8 mouse cellular contexts compared by ENCODE assay signal in the genomic region with DNA sequence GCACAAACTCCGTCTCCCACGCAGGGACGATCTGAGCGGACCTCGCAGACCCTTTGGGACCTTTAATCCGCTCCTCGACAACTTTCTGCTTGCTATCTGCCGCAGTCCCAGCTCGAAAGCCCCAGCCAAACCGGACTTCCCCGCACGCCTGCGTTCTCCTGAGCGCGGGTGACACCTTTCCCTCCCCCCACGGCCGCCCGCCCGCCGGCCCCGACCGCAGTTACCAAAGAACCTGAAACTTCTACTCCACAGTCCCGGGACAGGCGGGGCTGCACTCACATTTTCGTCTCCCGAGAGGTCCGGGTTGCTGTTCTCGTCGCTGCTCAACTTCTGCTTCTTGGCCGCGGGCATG. TPM values are rescaled to one million over a fixed set of nuclear protein-coding genes. Genes with fewer than 3 reads are reported as not detected.
DNase-seq lines count a peak whose midpoint lies in the region; ATAC-seq and TF ChIP-seq lines count a peak whose summit lies in the region.

No protein-coding gene starts in this region.

- no peak for DNase-seq in heart, adult 9 months (ENCODE audit: low spot score in 2 of 2)
- no peak for DNase-seq in layer of hippocampus, adult 11-12 months (ENCODE audit: low spot score)
- DNase-seq in frontal cortex, postnatal 36 days (ENCODE audit: low spot score in 2 of 2), result no peak

- H3K9ac ChIP-seq in heart, embryonic 12.5 days, result peak overlapping the region; percentile 93
- H3K9ac ChIP-seq in ES-Bruce4 (ENCODE audit: low read depth, poor library complexity, severe bottlenecking), result peak overlapping the region; percentile 95
- H3K9ac ChIP-seq in forebrain, embryonic 16.5 days (replicated peaks; ENCODE audit: low read depth, low read length), result peak overlapping the region; percentile 89

- peaks cover 20% of the 10 kb centered on the region for H3K36me3 ChIP-seq in heart, embryonic 12.5 days
- H3K36me3 ChIP-seq in ES-Bruce4 (ENCODE audit: control insufficient read depth, insufficient read depth, low read length, poor library complexity, severe bottlenecking) (peaks cover 24% of the 10 kb centered on the region), macrophage (ENCODE audit: inconsistent target) (peaks cover 16% of the 10 kb centered on the region)
- peaks cover 10% of the 10 kb centered on the region for H3K36me3 ChIP-seq in forebrain, embryonic 16.5 days (ENCODE audit: control insufficient read depth, insufficient read depth)

- H3K27me3 ChIP-seq in heart, embryonic 12.5 days (replicated peaks), result no peaks in the 10 kb centered on the region
- H3K27me3 ChIP-seq in ES-Bruce4 (ENCODE audit: control insufficient read depth, insufficient read depth, low read length, poor library complexity, severe bottlenecking), result no peaks in the 10 kb centered on the region
- H3K27me3 ChIP-seq in forebrain, embryonic 16.5 days (replicated peaks; ENCODE audit: control insufficient read depth, insufficient read depth, low read length), result no peaks in the 10 kb centered on the region

- peak overlapping the region; percentile 81 for H3K4me2 ChIP-seq in heart, embryonic 12.5 days
- H3K4me2 ChIP-seq in forebrain, embryonic 16.5 days (ENCODE audit: low read length), result peak overlapping the region; percentile 89

- peaks cover 55% of the 10 kb centered on the region for H3K79me2 ChIP-seq in macrophage (ENCODE audit: inconsistent target)

- ATAC-seq in heart, embryonic 12.5 days (ENCODE audit: insufficient number of reproducible peaks, low FRiP score), result peak; percentile 46; the same call in 1 of the 2 replicates
- no peak for ATAC-seq in forebrain, embryonic 16.5 days
- ATAC-seq in frontal cortex, adult (ENCODE audit: low TSS enrichment), result no peak

- H3K9me3 ChIP-seq in heart, embryonic 12.5 days (replicated peaks), result no peaks in the 10 kb centered on the region
- H3K9me3 ChIP-seq in ES-Bruce4 (replicated peaks; ENCODE audit: control insufficient read depth, insufficient read depth, low read length, poor library complexity, severe bottlenecking), result no peaks in the 10 kb centered on the region
- no peaks in the 10 kb centered on the region for H3K9me3 ChIP-seq in forebrain, embryonic 16.5 days (ENCODE audit: control insufficient read depth, low read length)

- peaks cover 11% of the 10 kb centered on the region for H3K4me1 ChIP-seq in heart, embryonic 12.5 days (replicated peaks)
- H3K4me1 ChIP-seq in ES-Bruce4 (ENCODE audit: control insufficient read depth, insufficient read depth, low read length), result no peaks in the 10 kb centered on the region
- H3K4me1 ChIP-seq in forebrain, embryonic 16.5 days (replicated peaks; ENCODE audit: control insufficient read depth, insufficient read depth, low read length), result peaks cover 12% of the 10 kb centered on the region

- TF ChIP-seq CTCF in ES-Bruce4 (IDR thresholded peaks at IDR 0.05; ENCODE audit: low read depth, low read length), result no peak

- TF ChIP-seq POLR2A in ES-Bruce4 (IDR thresholded peaks at IDR 0.05; ENCODE audit: insufficient read depth, low read length), result no peak

- TF ChIP-seq EP300 in ES-Bruce4 (IDR thresholded peaks at IDR 0.05; ENCODE audit: insufficient read depth, low read depth, low read length), result no peak

- H3K4me3 ChIP-seq in heart, embryonic 12.5 days, result peak overlapping the region; percentile 78
- peak overlapping the region; percentile 86 for H3K4me3 ChIP-seq in ES-Bruce4 (ENCODE audit: low read depth, low read length)
- peak overlapping the region; percentile 95 for H3K4me3 ChIP-seq in forebrain, embryonic 16.5 days (replicated peaks; ENCODE audit: low read length)
- H3K4me3 ChIP-seq in macrophage (ENCODE audit: inconsistent target), result peak overlapping the region; percentile 94

- peak overlapping the region; percentile 100 for H3K27ac ChIP-seq in heart, embryonic 12.5 days (ENCODE audit: poor library complexity, severe bottlenecking)
- H3K27ac ChIP-seq in ES-Bruce4 (ENCODE audit: insufficient read depth, low read length) (peak overlapping the region; percentile 93), macrophage (peak overlapping the region; percentile 88)
- H3K27ac ChIP-seq in forebrain, embryonic 16.5 days (ENCODE audit: low read length), result peak overlapping the region; percentile 99

- under 1% methylated on average over 31 of the region's 31 CpGs for WGBS in heart, embryonic 12.5 days
- 1% methylated on average over 31 of the region's 31 CpGs for WGBS in forebrain, embryonic 16.5 days
- under 1% methylated on average over 31 of the region's 31 CpGs for WGBS in macrophage (ENCODE audit: missing documents)

RNA-seq across cellular contexts. Expression of a gene that starts 0.7 kb away (rescaled TPM):
- polyA plus RNA-seq in heart, embryonic 12.5 days (2016; fragmentation: Nextera tagmentation; extraction: Ambion mirVana), result 51.3 and 51.9 TPM in 2 replicates
- polyA plus RNA-seq in ES-Bruce4 (2011; ENCODE audit: insufficient read depth, insufficient read length, low read depth, missing spikeins) (293 and 327 TPM in 2 replicates), macrophage (2018) (45.6 to 59.3 TPM (median 47.9 TPM) in 3 replicates)
- polyA plus RNA-seq in forebrain, embryonic 16.5 days (2015; fragmentation: Nextera tagmentation; extraction: Ambion mirVana), result 35.0 and 45.1 TPM in 2 replicates
- 100 to 1,000 TPM in 24 of 26 experiments, 10 to 100 TPM in 2; 87.4 to 310 (median 214) TPM for total RNA-seq in macrophage (2018; cell fraction: chromatin; rRNA removed)
- 10 to 100 TPM; 16.4 to 78.9 (median 44.1) TPM for total RNA-seq in macrophage (2018; cell fraction: cytosol; rRNA removed)
- 100 to 1,000 TPM in 14 of 26 experiments, 10 to 100 TPM in 12; 34.6 to 164 (median 110) TPM for total RNA-seq in macrophage (2018; cell fraction: nucleus; rRNA removed)

RNA-seq across cellular contexts. Expression of a gene that starts 39.1 kb away (rescaled TPM):
- 112 TPM in 2 replicates for polyA plus RNA-seq in heart, embryonic 12.5 days (2016; fragmentation: Nextera tagmentation; extraction: Ambion mirVana)
- 63.0 and 64.7 TPM in 2 replicates for polyA plus RNA-seq in ES-Bruce4 (2011; ENCODE audit: insufficient read depth, insufficient read length, low read depth, missing spikeins)
- polyA plus RNA-seq in forebrain, embryonic 16.5 days (2015; fragmentation: Nextera tagmentation; extraction: Ambion mirVana), result 154 and 158 TPM in 2 replicates
- 10 to 100 TPM in 14 of 26 experiments, 1 to 10 TPM in 12; 2.1 to 34.2 (median 11.2) TPM for total RNA-seq in macrophage (2018; cell fraction: chromatin; rRNA removed)
- total RNA-seq in macrophage (2018; cell fraction: cytosol; rRNA removed), result 10 to 100 TPM; 31.4 to 63.4 (median 47.3) TPM
- total RNA-seq in macrophage (2018; cell fraction: nucleus; rRNA removed), result 10 to 100 TPM in 18 of 26 experiments, 1 to 10 TPM in 8; 4.8 to 36.8 (median 14.4) TPM
- 31.3 to 39.4 TPM (median 32.2 TPM) in 3 replicates for polyA plus RNA-seq in macrophage (2018)
